10 mouse cellular contexts compared by ENCODE assay signal in genomic region chr3:52797801-52798200, GRCm38 (mm10).
DNase-seq lines count a peak whose midpoint lies in the region; ATAC-seq and TF ChIP-seq lines count a peak whose summit lies in the region.
"Had no signal": no experiment of that assay in that cellular context is flagged by ENCODE, and none has a peak within 500 bp of the region (broad histone marks: within the 10 kb centered on the region; RNA-seq: fewer than 3 reads in every experiment).

No protein-coding gene starts in this region.

- no peak overlapping the region for H3K27ac ChIP-seq in limb, embryonic 14.5 days (replicated peaks; ENCODE audit: low read depth, low read length)
- no peak overlapping the region for H3K27ac ChIP-seq in forebrain, embryonic 15.5 days (replicated peaks)

- no peaks in the 10 kb centered on the region for H3K9me3 ChIP-seq in limb, embryonic 14.5 days (ENCODE audit: control insufficient read depth, low read length)
- no peaks in the 10 kb centered on the region for H3K9me3 ChIP-seq in forebrain, embryonic 15.5 days

- no peaks in the 10 kb centered on the region for H3K27me3 ChIP-seq in limb, embryonic 14.5 days (ENCODE audit: control insufficient read depth, insufficient read depth, low read length)
- H3K27me3 ChIP-seq in forebrain, embryonic 15.5 days: no peaks in the 10 kb centered on the region

- H3K4me1 ChIP-seq in limb, embryonic 14.5 days (ENCODE audit: control insufficient read depth, insufficient read depth, low read length): 0 out of 2 replicates have a peak, but pooled peaks cover 7% of the 10 kb centered on the region
- H3K4me1 ChIP-seq in forebrain, embryonic 15.5 days: no peaks in the 10 kb centered on the region

- no peak overlapping the region for H3K9ac ChIP-seq in limb, embryonic 14.5 days (ENCODE audit: low read depth, low read length, severe bottlenecking)
- no peak overlapping the region for H3K9ac ChIP-seq in forebrain, embryonic 15.5 days (replicated peaks)

- 0 out of 2 replicates have a peak overlapping the region, but pooled peaks have one; percentile 7 for H3K4me2 ChIP-seq in limb, embryonic 14.5 days (replicated peaks; ENCODE audit: low read depth, low read length, severe bottlenecking)
- H3K4me2 ChIP-seq in forebrain, embryonic 15.5 days (replicated peaks): no peak overlapping the region

- DNase-seq in adrenal gland, postnatal 14 days: peak; percentile 11
- DNase-seq in adrenal gland, adult 18-20 months (ENCODE audit: low spot score in 2 of 2): no peak
- peak; percentile 32 for DNase-seq in thymus, postnatal 0 days (ENCODE audit: low spot score)
- no peak for DNase-seq in thymus, postnatal 36 days
- DNase-seq in limb, embryonic 14.5 days (ENCODE audit: low spot score): no peak
- no peak for DNase-seq in spleen, postnatal 4 days (ENCODE audit: low spot score in 2 of 2)
- no peak for DNase-seq in lung, postnatal 14 days
- DNase-seq: gastrocnemius, postnatal 14 days; right cerebral cortex, postnatal 14 days had no signal

- 8% methylated on average over 6 of the region's 6 CpGs for WGBS in limb, embryonic 14.5 days
- 36% methylated on average over 6 of the region's 6 CpGs for WGBS in forebrain, embryonic 15.5 days

- H3K36me3 ChIP-seq in limb, embryonic 14.5 days (ENCODE audit: control insufficient read depth, insufficient read depth, low read length): no peaks in the 10 kb centered on the region
- no peaks in the 10 kb centered on the region for H3K36me3 ChIP-seq in forebrain, embryonic 15.5 days

- TF ChIP-seq POLR2A in limb, embryonic 14.5 days (IDR thresholded peaks at IDR 0.05; ENCODE audit: borderline replicate concordance, extremely low read depth, insufficient read depth, insufficient read length): no peak

- no peak for ATAC-seq in limb, embryonic 14.5 days (ENCODE audit: low FRiP score, low read depth)
- no peak for ATAC-seq in forebrain, embryonic 15.5 days (replicated peaks)

- H3K4me3 ChIP-seq in limb, embryonic 14.5 days (replicated peaks; ENCODE audit: low read length): no peak overlapping the region
- H3K4me3 ChIP-seq in forebrain, embryonic 15.5 days: no peak overlapping the region

Comparison
In these comparisons a context has a peak if more than half of its experiments do, and no peak if none do; other contexts are left out.
1. DNase-seq: peak in adrenal gland, postnatal 14 days (single experiment) and thymus, postnatal 0 days (single experiment); none in adrenal gland, adult 18-20 months (0 of 2), thymus, postnatal 36 days (0 of 2), limb, embryonic 14.5 days (single experiment), spleen, postnatal 4 days (0 of 2) and lung, postnatal 14 days (single experiment).